Mouse (Mus musculus) liver, postnatal 0 days (tissue): ENCODE results near the gene Tango6.

Experiments used
- CTCF ChIP-seq: sonication (generic); IDR thresholded peaks from 2 replicates; pipeline ENCODE4 v1.5.1; 2016; ENCODE audit warnings: antibody characterized with exemption, low read depth
- EP300 ChIP-seq: IDR thresholded peaks from 2 replicates; pipeline ENCODE4 v1.6.1; 2016; ENCODE audit warnings: antibody characterized with exemption, low read depth, mild to moderate bottlenecking

GRCm38 (mm10) chr8:106805859-106806258 is 123.0 kb downstream of the Tango6 start:
- TF ChIP-seq EP300, result no peak
- peak; percentile 37 for TF ChIP-seq CTCF
